Mouse (Mus musculus) intestine, embryonic 15.5 days (tissue): ENCODE data around the gene Gdf15. TPM values are rescaled to one million over a fixed set of nuclear protein-coding genes. Genes with fewer than 3 reads are reported as not detected.

ENCODE experiments used
- ATAC-seq: fragments of 200-750 bp; cut with Nextera tagmentation; 2 replicates; pipeline ENCODE4 v1.8.0; 2017; ENCODE audit warnings: moderate TSS enrichment, moderate library complexity
- H3K27ac ChIP-seq: fragments of 300-500 bp; sonication (generic); 2 replicates; pipeline ENCODE4 v1.5.1; 2015; ENCODE audit warnings: mild to moderate bottlenecking, inconsistent platforms
- H3K27me3 ChIP-seq: fragments of 300-500 bp; sonication (generic); replicated peaks from 2 replicates; pipeline ENCODE4 v1.6.1; 2015; ENCODE audit warnings: inconsistent platforms
- H3K36me3 ChIP-seq: fragments of 300-500 bp; sonication (generic); 2 replicates; pipeline ENCODE4 v1.6.1; 2015; ENCODE audit warnings: inconsistent platforms
- H3K4me1 ChIP-seq: fragments of 300-500 bp; sonication (generic); replicated peaks from 2 replicates; pipeline ENCODE4 v1.6.1; 2015; ENCODE audit warnings: inconsistent platforms
- H3K4me2 ChIP-seq: fragments of 300-500 bp; sonication (generic); replicated peaks from 2 replicates; pipeline ENCODE4 v1.6.1; 2015; ENCODE audit warnings: mild to moderate bottlenecking, inconsistent platforms
- H3K4me3 ChIP-seq: fragments of 300-500 bp; sonication (generic); replicated peaks from 2 replicates; pipeline ENCODE4 v1.5.1; 2015; ENCODE audit warnings: inconsistent platforms
- H3K9ac ChIP-seq: fragments of 300-500 bp; sonication (generic); 2 replicates; pipeline ENCODE4 v1.6.1; 2015; ENCODE audit warnings: inconsistent platforms
- H3K9me3 ChIP-seq: fragments of 300-500 bp; sonication (generic); 2 replicates; pipeline ENCODE4 v1.6.1; 2016; ENCODE audit warnings: inconsistent platforms
- WGBS: fragments of 180-500 bp; shearing (Covaris S2); methylation state at CpG from one replicate; pipeline ENCODE4 v1.1.7; 2015; 5-methylcytosine and 5-hydroxymethylcytosine counted together
- polyA plus RNA-seq: library from polyadenylated mRNA; unstranded; fragments of >200 nt; fragmentation: Nextera tagmentation; extraction: Ambion mirVana; gene quantifications from 2 replicates; pipeline ENCODE4 v1.2.1, GENCODE M21; 2015

Gene Gdf15
- polyA plus RNA-seq, 1 experiment from 2014 or later: 2.3 TPM

- H3K27ac ChIP-seq: no peak overlapping the region
- no peak for ATAC-seq
- H3K9ac ChIP-seq: no peak overlapping the region
- peaks cover 22% of the 10 kb centered on the region for H3K36me3 ChIP-seq
- 83% methylated on average over 12 of the region's 12 CpGs for WGBS
- H3K4me1 ChIP-seq: peaks cover 63% of the 10 kb centered on the region
- H3K4me2 ChIP-seq: no peak overlapping the region
- H3K27me3 ChIP-seq: no peaks in the 10 kb centered on the region
- H3K4me3 ChIP-seq: no peak overlapping the region
- H3K9me3 ChIP-seq: no peaks in the 10 kb centered on the region
Measured at GRCm38 (mm10) chr8:70599507-70600290, 32.6 kb downstream of the Gdf15 start.

GRCm38 (mm10) chr8:70598722-70599121 lies 33.5 kb downstream of the Gdf15 start:
- no peaks in the 10 kb centered on the region for H3K9me3 ChIP-seq
- peaks cover 22% of the 10 kb centered on the region for H3K36me3 ChIP-seq
- H3K9ac ChIP-seq: no peak overlapping the region
- 27% methylated on average over 10 of the region's 10 CpGs for WGBS
- H3K4me2 ChIP-seq: peak overlapping the region; percentile 83
- no peak overlapping the region for H3K27ac ChIP-seq
- peak overlapping the region; percentile 44 for H3K4me3 ChIP-seq
- ATAC-seq: no peak
- no peaks in the 10 kb centered on the region for H3K27me3 ChIP-seq
- H3K4me1 ChIP-seq: peaks cover 65% of the 10 kb centered on the region

- Histone ChIP-seq H3K4me2 (peak overlapping the region; percentile 83), H3K9me3 (no peaks in the 10 kb centered on the region), H3K27me3 (no peaks in the 10 kb centered on the region), H3K27ac (0 out of 2 replicates have a peak overlapping the region, but pooled peaks have one; percentile 27), H3K4me1 (peaks cover 69% of the 10 kb centered on the region), H3K36me3 (peaks cover 22% of the 10 kb centered on the region), H3K4me3 (peak overlapping the region; percentile 44), H3K9ac (peak overlapping the region; percentile 59)
- peak; percentile 35 for ATAC-seq
- 8% methylated on average over 29 of the region's 29 CpGs for WGBS
Measured at GRCm38 (mm10) chr8:70598283-70598682, 34.0 kb downstream of the Gdf15 start.

GRCm38 (mm10) chr8:70597417-70598272 lies 34.6 kb downstream of the Gdf15 start:
- H3K4me3 ChIP-seq: peak overlapping the region; percentile 44
- H3K27me3 ChIP-seq: no peaks in the 10 kb centered on the region
- ATAC-seq: no peak
- peaks cover 72% of the 10 kb centered on the region for H3K4me1 ChIP-seq
- 0 out of 2 replicates have a peak overlapping the region, but pooled peaks have one; percentile 27 for H3K27ac ChIP-seq
- peak overlapping the region; percentile 59 for H3K9ac ChIP-seq
- H3K4me2 ChIP-seq: peak overlapping the region; percentile 83
- H3K9me3 ChIP-seq: no peaks in the 10 kb centered on the region
- 20% methylated on average over 67 of the region's 68 CpGs for WGBS
- peaks cover 22% of the 10 kb centered on the region for H3K36me3 ChIP-seq

- no peak for ATAC-seq
- Histone ChIP-seq H3K27ac (no peak overlapping the region), H3K4me2 (peak overlapping the region; percentile 83), H3K36me3 (peaks cover 17% of the 10 kb centered on the region), H3K9ac (no peak overlapping the region; the same call in 1 of the 2 replicates), H3K4me1 (peaks cover 72% of the 10 kb centered on the region), H3K9me3 (no peaks in the 10 kb centered on the region), H3K27me3 (no peaks in the 10 kb centered on the region), H3K4me3 (peak overlapping the region; percentile 44; the same call in 1 of the 2 replicates)
- WGBS: 86% methylated on average over 17 of the region's 17 CpGs
Measured at GRCm38 (mm10) chr8:70596775-70597416, 35.4 kb downstream of the Gdf15 start.

- Histone ChIP-seq H3K27ac (no peak overlapping the region), H3K4me2 (no peak overlapping the region), H3K36me3 (peaks cover 23% of the 10 kb centered on the region), H3K4me3 (no peak overlapping the region), H3K27me3 (no peaks in the 10 kb centered on the region), H3K9me3 (no peaks in the 10 kb centered on the region), H3K9ac (no peak overlapping the region), H3K4me1 (peaks cover 69% of the 10 kb centered on the region)
- ATAC-seq: no peak
- 92% methylated on average over 18 of the region's 18 CpGs for WGBS
Measured at GRCm38 (mm10) chr8:70596216-70596615, 36.0 kb downstream of the Gdf15 start.

GRCm38 (mm10) chr8:70595811-70596210 lies 36.4 kb downstream of the Gdf15 start:
- peaks cover 23% of the 10 kb centered on the region for H3K36me3 ChIP-seq
- H3K4me1 ChIP-seq: peaks cover 65% of the 10 kb centered on the region
- no peak overlapping the region for H3K9ac ChIP-seq
- H3K4me3 ChIP-seq: no peak overlapping the region
- H3K27me3 ChIP-seq: no peaks in the 10 kb centered on the region
- H3K9me3 ChIP-seq: no peaks in the 10 kb centered on the region
- no peak overlapping the region; the same call in 1 of the 2 replicates for H3K4me2 ChIP-seq
- 92% methylated on average over 12 of the region's 12 CpGs for WGBS
- no peak overlapping the region for H3K27ac ChIP-seq
- ATAC-seq: no peak

- Histone ChIP-seq H3K27me3 (no peaks in the 10 kb centered on the region), H3K9ac (peak overlapping the region; percentile 71), H3K9me3 (no peaks in the 10 kb centered on the region), H3K4me1 (peaks cover 56% of the 10 kb centered on the region), H3K27ac (peak overlapping the region; percentile 82), H3K4me3 (peak overlapping the region; percentile 66), H3K4me2 (peak overlapping the region; percentile 99), H3K36me3 (peaks cover 23% of the 10 kb centered on the region)
- WGBS: 11% methylated on average over 82 of the region's 82 CpGs
- ATAC-seq: peak; percentile 37
Measured at GRCm38 (mm10) chr8:70594621-70595564, 37.4 kb downstream of the Gdf15 start.

- H3K4me1 ChIP-seq: peaks cover 48% of the 10 kb centered on the region
- H3K9ac ChIP-seq: peak within 1 kb of the TSS; percentile 71
- H3K36me3 ChIP-seq: peaks cover 23% of the 10 kb centered on the region
- peak within 1 kb of the TSS; percentile 82 for H3K27ac ChIP-seq
- peak; percentile 92 for ATAC-seq
- no peaks in the 10 kb centered on the region for H3K9me3 ChIP-seq
- H3K4me2 ChIP-seq: peak within 1 kb of the TSS; percentile 99
- under 1% methylated on average over 39 of the region's 40 CpGs for WGBS
- no peaks in the 10 kb centered on the region for H3K27me3 ChIP-seq
- peak within 1 kb of the TSS; percentile 66 for H3K4me3 ChIP-seq
Measured at GRCm38 (mm10) chr8:70593961-70594609, 38.2 kb downstream of the Gdf15 start, which contains the start of gene Isyna1. TSS of gene Isyna1 (plus strand) at chr8:70594373.

GRCm38 (mm10) chr8:70593173-70593572 lies 39.1 kb downstream of the Gdf15 start:
- no peaks in the 10 kb centered on the region for H3K27me3 ChIP-seq
- WGBS: 52% methylated on average over 8 of the region's 8 CpGs
- ATAC-seq: no peak
- H3K9ac ChIP-seq: no peak overlapping the region; the same call in 1 of the 2 replicates
- peaks cover 26% of the 10 kb centered on the region for H3K36me3 ChIP-seq
- peaks cover 39% of the 10 kb centered on the region for H3K4me1 ChIP-seq
- H3K27ac ChIP-seq: peak overlapping the region; percentile 82
- no peak overlapping the region for H3K4me3 ChIP-seq
- H3K9me3 ChIP-seq: no peaks in the 10 kb centered on the region
- H3K4me2 ChIP-seq: peak overlapping the region; percentile 99

GRCm38 (mm10) chr8:70591569-70591968 lies 40.7 kb downstream of the Gdf15 start:
- Histone ChIP-seq H3K9ac (no peak overlapping the region), H3K27me3 (no peaks in the 10 kb centered on the region), H3K4me2 (no peak overlapping the region), H3K36me3 (peaks cover 22% of the 10 kb centered on the region), H3K4me1 (peaks cover 24% of the 10 kb centered on the region), H3K9me3 (no peaks in the 10 kb centered on the region), H3K27ac (no peak overlapping the region), H3K4me3 (no peak overlapping the region)
- 94% methylated on average over 12 of the region's 12 CpGs for WGBS
- ATAC-seq: no peak
